Mouse (Mus musculus) forebrain, embryonic 11.5 days (tissue): ENCODE results near the gene Trrap. TPM values are rescaled to one million over a fixed set of nuclear protein-coding genes. Genes with fewer than 3 reads are reported as not detected.
A peak's percentile ranks its signal among the peaks of the same experiment; 100 is the strongest.

Experiments used
- ATAC-seq: fragments of 200-750 bp; cut with Nextera tagmentation; replicated peaks from 2 replicates; pipeline ENCODE4 v1.8.0; 2017; ENCODE audit warnings: moderate TSS enrichment; ENCODE audit not compliant: low FRiP score
- DNase-seq: peaks from one replicate; pipeline ENCODE4 v3.0.0-alpha.2; 2017; ENCODE audit warnings: low spot score
- H3K27ac ChIP-seq: fragments of 300-500 bp; sonication (generic); 2 replicates; pipeline ENCODE4 v1.5.1; 2014; ENCODE audit warnings: low read depth, low read length
- H3K27me3 ChIP-seq: fragments of 300-500 bp; sonication (generic); 2 replicates; pipeline ENCODE4 v1.6.1; 2014; ENCODE audit warnings: mild to moderate bottlenecking, low read length, mixed read lengths; ENCODE audit not compliant: control insufficient read depth, insufficient read depth
- H3K36me3 ChIP-seq: fragments of 300-500 bp; sonication (generic); 2 replicates; pipeline ENCODE4 v1.6.1; 2014; ENCODE audit warnings: mild to moderate bottlenecking, low read length, moderate library complexity, mixed read lengths; ENCODE audit not compliant: control insufficient read depth, insufficient read depth
- H3K4me1 ChIP-seq: fragments of 300-500 bp; sonication (generic); replicated peaks from 2 replicates; pipeline ENCODE4 v1.6.1; 2014; ENCODE audit warnings: low read length, mixed read lengths; ENCODE audit not compliant: control insufficient read depth, insufficient read depth
- H3K4me2 ChIP-seq: fragments of 300-500 bp; sonication (generic); 2 replicates; pipeline ENCODE4 v1.6.1; 2014; ENCODE audit warnings: low read depth, mild to moderate bottlenecking, low read length, moderate library complexity, mixed read lengths; ENCODE audit not compliant: severe bottlenecking
- H3K4me3 ChIP-seq: fragments of 300-500 bp; sonication (generic); 2 replicates; pipeline ENCODE4 v1.5.1; 2014; ENCODE audit warnings: low read depth, low read length
- H3K9ac ChIP-seq: fragments of 300-500 bp; sonication (generic); 2 replicates; pipeline ENCODE4 v1.6.1; 2014; ENCODE audit warnings: low read length
- H3K9me3 ChIP-seq: fragments of 300-500 bp; sonication (generic); 2 replicates; pipeline ENCODE4 v1.6.1; 2016; ENCODE audit warnings: low read length, mixed read lengths; ENCODE audit not compliant: control insufficient read depth
- WGBS: fragments of 180-500 bp; shearing (Covaris S2); extraction: QIAGEN DNeasy Blood & Tissue Kit; methylation state at CpG from one replicate; pipeline ENCODE4 v1.1.7; 2014; 5-methylcytosine and 5-hydroxymethylcytosine counted together
- polyA plus RNA-seq: library from polyadenylated mRNA; unstranded; fragments of >200 nt; fragmentation: Nextera tagmentation; extraction: Ambion mirVana; gene quantifications from 2 replicates; pipeline ENCODE4 v1.2.1, GENCODE M21; 2014

The Trrap gene
- polyA plus RNA-seq, 1 experiment from 2014 or later = 137 TPM

DNA sequence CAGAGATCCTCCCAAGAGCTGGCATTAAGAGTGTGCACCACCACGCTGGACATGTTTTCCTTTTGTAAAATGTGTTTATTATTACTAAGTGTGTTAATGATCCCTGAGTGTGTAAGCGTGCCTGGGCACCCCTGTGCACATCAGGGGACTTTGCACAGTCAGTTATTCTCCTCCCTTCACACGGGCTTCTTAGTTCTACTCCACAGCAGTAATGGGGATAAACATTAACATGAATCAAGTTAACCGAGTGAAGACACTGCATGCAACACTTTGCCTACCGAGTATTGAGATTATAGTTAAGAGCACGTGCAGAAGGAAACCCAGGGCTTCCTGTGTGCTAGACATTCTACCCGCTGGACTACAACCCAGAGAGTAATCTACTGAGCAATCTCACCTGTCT lies 1.5 kb upstream of the Trrap start:
- no peak for ATAC-seq
- WGBS = 84% methylated on average over 7 of the region's 7 CpGs
- Histone ChIP-seq H3K27ac (no peak overlapping the region), H3K4me1 (peaks cover 9% of the 10 kb centered on the region; the same call in 1 of the 2 replicates), H3K27me3 (peaks cover 11% of the 10 kb centered on the region), H3K9ac (no peak overlapping the region), H3K4me2 (no peak overlapping the region), H3K4me3 (no peak overlapping the region), H3K36me3 (no peaks in the 10 kb centered on the region; the same call in 1 of the 2 replicates), H3K9me3 (no peaks in the 10 kb centered on the region)
- no peak for DNase-seq

DNA sequence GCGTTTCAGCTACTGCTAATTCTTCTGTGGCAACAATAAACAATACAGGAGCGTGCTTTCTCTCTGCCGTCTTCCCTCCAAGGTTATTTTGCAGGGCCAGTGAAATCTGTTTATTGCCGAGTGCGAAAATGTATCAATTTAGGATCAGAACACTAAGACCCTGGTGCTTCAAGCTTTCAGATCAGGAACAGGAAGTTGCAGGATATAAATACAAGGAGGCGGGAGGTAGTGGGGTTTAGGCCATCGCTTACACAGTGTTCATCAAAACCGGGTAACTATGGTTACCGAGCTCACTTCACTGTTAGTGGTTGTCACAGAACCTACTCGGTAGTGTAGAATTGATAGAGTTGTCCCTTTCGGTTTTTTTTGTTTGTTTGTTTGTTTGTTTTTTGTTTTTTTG lies 886 bp upstream of the Trrap start:
- Histone ChIP-seq H3K4me3 (no peak overlapping the region), H3K27me3 (peaks cover 5% of the 10 kb centered on the region), H3K4me1 (peaks cover 5% of the 10 kb centered on the region; the same call in 1 of the 2 replicates), H3K4me2 (no peak overlapping the region), H3K9ac (no peak overlapping the region), H3K9me3 (no peaks in the 10 kb centered on the region), H3K27ac (no peak overlapping the region), H3K36me3 (peaks cover under 1% of the 10 kb centered on the region; the same call in 1 of the 2 replicates)
- 89% methylated on average over 11 of the region's 11 CpGs for WGBS
- DNase-seq (no peak), ATAC-seq (no peak)

DNA sequence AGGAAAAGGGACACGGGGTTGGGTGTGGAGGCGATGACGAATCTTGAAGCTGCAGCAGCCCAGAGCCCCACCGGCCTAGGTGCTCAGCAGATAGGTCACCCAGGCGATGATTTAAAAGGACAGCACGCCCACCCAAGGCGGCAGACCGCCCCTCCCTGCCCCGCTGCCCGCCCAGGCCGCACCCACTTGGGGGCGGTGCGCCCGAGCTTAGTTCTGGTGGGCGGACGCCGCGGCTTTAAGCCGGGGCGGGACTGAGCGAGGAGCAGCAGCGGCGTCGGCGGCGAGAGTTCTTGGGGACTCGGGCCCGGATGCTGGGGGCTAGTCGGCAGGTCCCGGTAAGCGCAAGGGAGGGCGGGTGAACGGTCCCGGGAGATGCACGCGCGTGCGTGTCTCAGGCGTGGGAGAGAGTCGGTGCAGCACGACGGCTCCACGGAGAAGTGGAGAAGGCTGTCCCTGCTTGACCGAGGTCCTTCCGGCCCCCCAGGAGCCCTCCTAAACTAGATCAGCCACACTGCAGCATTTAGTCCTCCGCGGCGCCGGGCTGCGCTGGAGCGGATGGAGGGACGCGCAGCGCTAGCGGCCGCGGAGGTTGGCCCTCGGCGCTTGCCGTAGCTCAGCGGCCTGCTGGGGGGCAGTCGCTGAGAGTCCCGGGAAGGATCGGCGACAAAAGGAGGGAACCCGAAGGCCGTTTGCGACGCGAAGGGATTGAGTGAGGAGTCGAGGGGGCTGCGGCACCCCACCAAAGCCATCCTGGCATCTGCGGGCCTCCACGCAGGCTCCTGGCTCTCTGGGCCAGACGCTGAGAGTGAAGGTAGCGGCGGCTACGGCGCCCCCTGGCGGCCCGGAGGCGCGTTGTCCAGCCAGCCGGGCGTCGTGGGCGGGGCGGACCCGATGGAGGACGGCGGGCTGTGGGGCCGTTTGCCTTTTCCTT lies 644 bp downstream of the Trrap start:
- H3K4me1 ChIP-seq = peaks cover 5% of the 10 kb centered on the region; the same call in 1 of the 2 replicates
- peaks cover 3% of the 10 kb centered on the region; the same call in 1 of the 2 replicates for H3K36me3 ChIP-seq
- WGBS = under 1% methylated on average over 89 of the region's 92 CpGs
- H3K27me3 ChIP-seq = no peaks in the 10 kb centered on the region
- H3K4me2 ChIP-seq = peak overlapping the region; percentile 76
- no peaks in the 10 kb centered on the region for H3K9me3 ChIP-seq
- H3K9ac ChIP-seq = peak overlapping the region; percentile 93
- DNase-seq (peak; percentile 94), ATAC-seq (peak; percentile 92)
- peak overlapping the region; percentile 85 for H3K4me3 ChIP-seq
- H3K27ac ChIP-seq = peak overlapping the region; percentile 94

DNA sequence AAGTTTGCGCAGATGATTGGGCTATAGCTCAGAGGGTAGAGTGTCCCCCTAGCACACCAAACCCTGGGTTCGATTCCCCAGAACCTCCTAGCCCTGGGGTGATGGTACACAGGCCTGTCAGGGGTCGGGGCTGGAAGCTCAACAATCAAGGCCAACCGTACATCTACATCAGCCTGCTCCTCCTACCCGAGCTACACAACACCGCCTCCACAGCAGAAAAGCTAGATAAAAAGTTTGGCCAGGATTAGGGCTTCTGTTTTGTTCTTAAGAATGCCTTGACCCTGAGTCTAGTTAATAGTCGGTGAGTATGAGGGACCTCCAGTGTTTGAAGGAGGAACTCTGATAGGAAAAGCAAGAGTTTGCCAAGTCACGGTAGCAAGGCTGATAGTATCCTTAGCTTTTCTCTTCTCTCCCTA lies 1.5 kb downstream of the Trrap start:
- ATAC-seq (peak; percentile 13; the same call in 1 of the 2 replicates), DNase-seq (no peak)
- Histone ChIP-seq H3K36me3 (peaks cover 3% of the 10 kb centered on the region; the same call in 1 of the 2 replicates), H3K4me3 (peak overlapping the region; percentile 85), H3K9ac (peak overlapping the region; percentile 93), H3K4me1 (peaks cover 5% of the 10 kb centered on the region; the same call in 1 of the 2 replicates), H3K9me3 (no peaks in the 10 kb centered on the region), H3K4me2 (peak overlapping the region; percentile 76), H3K27ac (0 out of 2 replicates have a peak overlapping the region, but pooled peaks have one; percentile 12), H3K27me3 (no peaks in the 10 kb centered on the region)
- 40% methylated on average over 8 of the region's 8 CpGs for WGBS

DNA sequence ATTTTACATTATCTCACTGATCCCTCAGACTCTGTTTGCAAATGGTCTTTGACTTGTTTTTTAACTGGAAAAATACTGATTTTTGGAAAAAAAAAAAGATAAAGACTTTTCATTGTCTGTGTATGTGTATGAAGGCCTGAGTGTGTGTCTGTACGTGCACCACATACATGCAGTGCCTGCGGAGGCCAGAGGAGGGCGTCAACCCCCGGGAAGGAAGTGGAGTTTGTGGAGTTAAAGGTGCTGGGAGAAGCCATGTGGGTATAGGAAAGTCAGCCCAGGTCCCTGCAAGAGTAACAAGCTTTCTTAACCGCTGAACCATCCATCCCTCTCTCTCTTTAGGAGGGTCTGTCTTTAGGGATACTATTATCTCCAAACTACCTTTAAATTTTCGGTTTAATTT lies 5.7 kb downstream of the Trrap start:
- no peaks in the 10 kb centered on the region for H3K27me3 ChIP-seq
- H3K36me3 ChIP-seq = peaks cover 7% of the 10 kb centered on the region; the same call in 1 of the 2 replicates
- no peaks in the 10 kb centered on the region for H3K9me3 ChIP-seq
- H3K4me1 ChIP-seq = peaks cover 5% of the 10 kb centered on the region; the same call in 1 of the 2 replicates
- 92% methylated on average over 6 of the region's 6 CpGs for WGBS
- no peak overlapping the region for H3K27ac ChIP-seq
- no peak overlapping the region for H3K4me3 ChIP-seq
- H3K9ac ChIP-seq = no peak overlapping the region
- ATAC-seq (no peak), DNase-seq (no peak)
- no peak overlapping the region for H3K4me2 ChIP-seq

DNA sequence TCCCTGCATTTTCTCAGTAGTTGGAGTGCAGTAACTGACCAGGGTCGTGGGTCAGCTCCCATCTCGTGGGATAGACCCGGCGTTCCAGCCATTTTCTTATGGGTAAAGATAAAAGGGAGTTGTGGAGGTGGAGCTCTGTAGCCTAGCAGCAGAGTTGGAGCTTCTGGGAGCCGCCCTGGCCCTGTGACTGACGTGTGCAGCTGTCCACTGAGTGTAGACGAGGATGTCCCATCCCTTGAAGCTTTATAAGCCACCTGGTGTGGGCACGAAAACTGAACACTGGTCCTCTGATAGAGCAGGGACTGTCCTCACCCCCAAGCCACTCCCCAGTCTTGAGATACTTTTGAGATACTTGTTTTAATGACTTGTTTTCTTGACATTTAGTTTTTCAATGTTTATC lies 13.1 kb downstream of the Trrap start:
- WGBS = 83% methylated on average over 8 of the region's 8 CpGs
- peaks cover 8% of the 10 kb centered on the region; the same call in 1 of the 2 replicates for H3K36me3 ChIP-seq
- no peaks in the 10 kb centered on the region for H3K9me3 ChIP-seq
- no peak for ATAC-seq
- no peaks in the 10 kb centered on the region for H3K4me1 ChIP-seq
- DNase-seq = no peak
- no peak overlapping the region for H3K27ac ChIP-seq
- no peak overlapping the region for H3K4me2 ChIP-seq
- H3K9ac ChIP-seq = no peak overlapping the region
- no peaks in the 10 kb centered on the region for H3K27me3 ChIP-seq
- H3K4me3 ChIP-seq = no peak overlapping the region

DNA sequence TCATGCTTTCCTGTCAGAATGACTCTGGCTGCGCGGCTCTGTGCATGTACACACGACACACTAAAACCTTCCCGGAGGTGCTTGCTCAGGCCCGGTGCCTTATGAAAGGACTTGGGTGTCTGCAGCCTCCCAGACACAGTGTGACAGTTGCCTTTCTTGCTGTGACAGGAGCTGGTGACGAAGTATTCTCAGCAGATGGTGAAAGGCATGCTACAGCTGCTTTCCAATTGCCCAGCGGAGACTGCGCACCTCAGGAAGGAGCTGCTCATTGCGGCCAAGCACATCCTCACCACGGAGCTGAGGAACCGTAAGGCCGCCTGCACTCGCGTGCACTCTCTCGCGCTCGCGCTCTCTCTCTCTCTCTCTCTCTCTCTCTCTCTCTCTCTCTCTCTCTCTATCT lies 18.9 kb downstream of the Trrap start:
- WGBS = 96% methylated on average over 18 of the region's 18 CpGs

DNA sequence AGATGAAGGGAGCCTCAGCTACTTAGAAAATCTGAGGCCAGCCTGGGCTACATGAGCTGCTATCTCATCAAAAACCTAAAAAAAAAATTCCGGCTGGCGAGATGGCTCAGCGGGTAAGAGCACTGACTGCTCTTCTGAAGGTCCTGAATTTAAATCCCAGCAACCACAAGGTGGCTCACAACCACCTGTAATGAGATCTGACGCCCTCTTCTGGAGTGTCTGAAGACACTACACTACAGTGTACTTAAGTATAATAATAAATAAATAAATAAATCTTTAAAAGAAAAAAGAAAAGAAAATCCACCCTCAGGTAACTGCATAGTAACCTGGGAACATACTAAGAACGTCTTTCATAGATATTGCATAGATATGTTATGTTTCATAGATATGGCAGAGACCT lies 25.8 kb downstream of the Trrap start:
- no peaks in the 10 kb centered on the region for H3K4me1 ChIP-seq
- no peak overlapping the region for H3K9ac ChIP-seq
- WGBS = 85% methylated on average over 5 of the region's 5 CpGs
- H3K4me3 ChIP-seq = no peak overlapping the region
- no peaks in the 10 kb centered on the region for H3K27me3 ChIP-seq
- DNase-seq = no peak
- H3K36me3 ChIP-seq = peaks cover 33% of the 10 kb centered on the region
- H3K4me2 ChIP-seq = no peak overlapping the region
- no peak overlapping the region for H3K27ac ChIP-seq
- ATAC-seq = no peak
- no peaks in the 10 kb centered on the region for H3K9me3 ChIP-seq

More for the DNA sequence above, 18.9 kb downstream of the Trrap start:
- DNase-seq (no peak), ATAC-seq (no peak)
- no peaks in the 10 kb centered on the region for H3K4me1 ChIP-seq
- no peak overlapping the region for H3K9ac ChIP-seq
- no peaks in the 10 kb centered on the region for H3K9me3 ChIP-seq
- no peak overlapping the region for H3K4me3 ChIP-seq
- H3K4me2 ChIP-seq = no peak overlapping the region
- H3K36me3 ChIP-seq = peaks cover 20% of the 10 kb centered on the region
- no peaks in the 10 kb centered on the region for H3K27me3 ChIP-seq
- no peak overlapping the region for H3K27ac ChIP-seq
